Mouse (Mus musculus): ENCODE data around the gene Slbp. TPM values are rescaled to one million over a fixed set of nuclear protein-coding genes. Genes with fewer than 3 reads are reported as not detected.
A peak's percentile ranks its signal among the peaks of the same experiment; 100 is the strongest.

Gene Slbp
- total RNA-seq, 1 experiment from 2014 or later: 286 TPM

GRCm38 (mm10) chr5:33681611-33682388 is 29.4 kb upstream of the Slbp start:
- peak; percentile 88 for ATAC-seq (replicated peaks; ENCODE audit: low read depth, poor library complexity, severe bottlenecking)

DNA sequence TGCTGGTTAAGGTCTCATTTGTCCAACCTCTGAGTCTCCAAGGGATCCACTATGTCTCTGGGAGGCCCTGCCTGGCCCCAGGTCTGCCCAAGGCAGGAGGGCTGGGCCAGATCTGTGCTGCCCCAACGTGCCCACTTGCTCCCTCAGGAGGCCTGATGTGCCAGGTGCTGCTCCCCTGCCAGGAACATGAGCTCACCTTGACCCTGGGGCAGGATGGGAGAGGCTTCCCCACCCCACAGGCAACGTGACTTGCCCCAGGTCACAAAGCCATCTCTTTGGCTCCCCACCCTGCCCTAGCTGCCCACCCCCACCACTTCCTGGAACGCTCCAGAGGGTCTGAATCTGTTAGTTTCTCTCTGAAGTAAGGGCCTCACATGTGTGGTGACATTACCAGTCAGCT is 28.7 kb upstream of the Slbp start:
- no peak for ATAC-seq (replicated peaks; ENCODE audit: low read depth, poor library complexity, severe bottlenecking)

GRCm38 (mm10) chr5:33678244-33678643 is 25.9 kb upstream of the Slbp start:
- ATAC-seq (replicated peaks; ENCODE audit: low read depth, poor library complexity, severe bottlenecking): no peak

GRCm38 (mm10) chr5:33675964-33676363 is 23.6 kb upstream of the Slbp start:
- peak; percentile 61; the same call in 1 of the 2 replicates for ATAC-seq (replicated peaks; ENCODE audit: low read depth, poor library complexity, severe bottlenecking)

DNA sequence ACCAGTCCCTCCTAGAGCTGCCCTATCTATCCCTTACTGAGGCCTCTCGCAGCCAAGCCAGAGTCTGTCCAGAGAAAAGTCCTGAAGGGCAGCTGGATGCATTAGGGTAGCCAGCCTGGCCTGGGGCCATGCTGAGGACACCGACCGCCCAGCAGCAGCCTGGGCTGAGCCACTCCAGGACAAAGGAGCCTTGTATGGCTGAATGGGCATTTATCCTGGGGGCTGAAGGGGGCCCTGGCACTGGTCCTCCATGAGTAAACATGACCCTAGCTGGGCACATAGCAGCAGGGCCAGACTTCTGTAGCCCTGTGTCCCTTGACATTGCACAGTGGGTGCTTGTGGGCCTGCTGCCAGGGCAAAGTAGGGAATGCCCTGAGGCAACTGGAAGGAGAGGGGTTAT is 22.1 kb upstream of the Slbp start:
- ATAC-seq (replicated peaks; ENCODE audit: low read depth, poor library complexity, severe bottlenecking): no peak

GRCm38 (mm10) chr5:33671659-33672058 is 19.3 kb upstream of the Slbp start:
- ATAC-seq (replicated peaks; ENCODE audit: low read depth, poor library complexity, severe bottlenecking): peak; percentile 34; the same call in 1 of the 2 replicates

DNA sequence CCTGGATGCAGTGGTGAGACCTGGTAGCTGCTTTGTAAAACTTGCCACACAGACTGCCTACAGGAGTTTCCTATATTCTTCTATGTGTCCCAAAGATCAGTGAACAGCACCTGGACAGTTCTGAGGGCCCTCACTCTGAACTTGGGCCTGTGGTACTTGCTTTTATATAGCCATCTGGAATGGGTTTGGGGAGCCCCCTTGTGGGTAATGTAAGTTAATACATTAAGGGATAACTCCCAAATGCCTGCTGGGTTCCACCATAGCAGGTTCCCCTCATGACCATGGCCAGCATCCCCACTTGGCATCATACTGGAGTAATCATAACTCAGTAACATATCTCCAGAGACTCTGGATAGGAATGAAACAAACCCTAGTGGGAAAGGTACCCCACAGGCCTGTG is 15.8 kb upstream of the Slbp start:
- ATAC-seq (replicated peaks; ENCODE audit: low read depth, poor library complexity, severe bottlenecking): peak; percentile 69; the same call in 1 of the 2 replicates

GRCm38 (mm10) chr5:33658664-33659050 is 6.3 kb upstream of the Slbp start:
- 0 out of 2 replicates have a peak, but pooled peaks have one; percentile 0 for ATAC-seq (replicated peaks; ENCODE audit: low read depth, poor library complexity, severe bottlenecking)

DNA sequence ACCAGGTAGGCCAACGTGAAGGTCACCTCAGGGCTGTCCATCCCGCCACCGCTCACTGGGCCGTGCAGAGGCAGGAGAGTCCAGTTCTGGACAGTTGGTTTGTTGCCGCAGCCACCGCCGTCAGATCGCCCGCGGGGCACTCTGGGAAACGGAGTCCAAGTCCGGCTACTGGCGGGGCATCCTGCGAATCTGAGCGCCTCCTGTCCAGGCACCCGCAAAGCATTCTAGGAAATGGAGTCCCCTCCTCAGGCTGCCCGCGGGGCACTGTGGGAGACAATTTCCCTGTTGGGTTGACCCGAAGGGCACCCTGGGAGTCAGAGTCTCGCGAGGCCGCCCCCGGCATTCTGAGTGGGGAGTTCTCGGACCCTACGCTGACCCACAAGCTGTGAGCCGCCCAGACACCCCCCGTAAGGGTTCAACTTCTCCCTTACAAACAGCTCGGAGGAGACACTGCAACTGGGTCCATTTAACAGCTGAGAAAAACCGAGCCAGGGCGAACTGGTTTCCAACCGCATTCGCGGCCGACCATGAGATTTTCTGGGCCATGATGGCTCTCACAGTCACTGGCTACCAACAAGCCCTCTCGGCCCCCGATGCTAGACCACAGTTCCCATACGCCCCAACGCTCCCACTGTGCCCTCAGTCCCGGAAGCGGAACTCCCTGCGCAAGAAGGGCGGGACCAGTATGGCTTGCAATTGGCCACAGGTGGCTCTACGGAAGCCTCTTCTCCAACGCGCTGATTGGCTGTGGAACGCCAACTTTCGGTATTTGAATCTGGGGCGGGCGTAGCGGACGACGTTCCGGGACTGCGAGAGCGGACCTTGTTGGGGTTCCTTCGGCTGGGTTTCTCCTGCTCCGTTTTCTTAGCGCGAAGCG is 5.7 kb upstream of the Slbp start, which contains the start of the genes Tacc3 and Tmem129:
TSS of gene Tacc3 (plus strand) at position 342 of the 877 bp plus-strand sequence.
TSS of gene Tmem129 (minus strand) at position 630 of the 877 bp plus-strand sequence.
- peak; percentile 88 for ATAC-seq (replicated peaks; ENCODE audit: low read depth, poor library complexity, severe bottlenecking)

DNA sequence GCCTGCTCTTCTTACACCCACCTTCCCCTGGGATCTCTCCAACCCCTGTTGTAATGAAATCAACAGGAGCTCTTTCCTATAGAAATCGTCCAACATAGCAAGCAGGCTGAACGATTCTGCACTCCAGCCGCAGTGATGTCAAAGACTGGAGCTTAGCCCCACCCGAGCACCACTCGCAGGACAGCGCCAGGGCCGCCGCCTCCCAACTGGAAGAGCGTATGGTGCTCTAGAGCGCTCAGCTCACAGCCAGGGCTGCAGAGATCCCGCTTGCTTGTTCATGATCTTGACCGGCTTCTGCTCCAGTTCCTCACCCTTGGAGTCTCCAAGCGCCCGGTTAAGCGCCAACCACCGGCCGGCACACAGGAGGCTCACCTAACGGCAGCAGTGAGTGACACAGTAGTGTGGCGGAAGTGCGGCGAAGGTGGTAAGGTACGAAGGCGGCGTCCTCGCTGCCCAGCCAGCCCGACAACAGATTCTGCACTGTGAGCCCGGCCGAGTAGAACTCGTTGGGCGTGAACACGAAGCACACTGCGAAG is 4.9 kb upstream of the Slbp start:
- peak; percentile 39 for ATAC-seq (replicated peaks; ENCODE audit: low read depth, poor library complexity, severe bottlenecking)

DNA sequence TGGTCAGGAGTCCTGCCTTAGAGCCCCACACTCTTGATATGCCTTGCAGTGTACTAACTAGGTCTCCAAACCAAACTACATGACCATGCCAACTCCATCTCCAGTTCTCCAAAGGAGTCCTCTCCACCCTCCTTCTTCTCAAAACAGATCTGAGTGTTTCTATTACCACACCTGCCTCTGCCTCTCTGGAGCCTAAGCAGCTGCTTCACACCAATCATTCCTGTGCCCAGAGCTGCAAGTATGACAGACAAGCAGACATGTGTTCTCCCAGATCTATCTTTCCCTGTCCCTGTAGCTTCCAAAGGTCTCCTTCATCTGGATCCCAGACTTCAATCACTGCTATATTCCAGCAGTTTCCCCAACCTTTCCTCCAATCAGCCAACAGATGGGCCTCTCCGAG is 4.4 kb upstream of the Slbp start:
- no peak for ATAC-seq (replicated peaks; ENCODE audit: low read depth, poor library complexity, severe bottlenecking)

GRCm38 (mm10) chr5:33655251-33655840 is 3.0 kb upstream of the Slbp start:
- no peak for ATAC-seq (replicated peaks; ENCODE audit: low read depth, poor library complexity, severe bottlenecking)

DNA sequence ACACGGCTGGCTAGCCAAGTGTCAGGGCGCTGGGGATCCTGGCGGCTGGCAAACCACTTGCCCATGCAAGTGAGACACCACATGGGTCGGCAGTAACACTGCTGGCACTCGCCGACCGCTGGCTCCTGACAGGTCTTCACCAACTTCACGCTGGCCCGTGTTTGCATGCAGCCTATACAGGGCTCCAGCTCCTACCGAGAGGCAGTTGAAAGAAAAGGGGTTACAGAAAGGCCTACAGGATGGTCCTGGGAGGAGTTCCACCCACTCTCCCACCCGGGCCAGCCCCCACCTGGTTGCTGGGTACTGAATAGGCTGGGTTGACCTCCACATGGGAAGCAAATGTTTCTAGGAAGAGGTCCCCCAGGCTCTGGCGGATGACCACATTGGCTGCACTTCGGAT is 2.0 kb upstream of the Slbp start:
- ATAC-seq (replicated peaks; ENCODE audit: low read depth, poor library complexity, severe bottlenecking): no peak

- ATAC-seq (replicated peaks; ENCODE audit: low read depth, poor library complexity, severe bottlenecking): 0 out of 2 replicates have a peak, but pooled peaks have one; percentile 0
These were observed 404 bp upstream of the Slbp start for GRCm38 (mm10) chr5:33652783-33653173.

DNA sequence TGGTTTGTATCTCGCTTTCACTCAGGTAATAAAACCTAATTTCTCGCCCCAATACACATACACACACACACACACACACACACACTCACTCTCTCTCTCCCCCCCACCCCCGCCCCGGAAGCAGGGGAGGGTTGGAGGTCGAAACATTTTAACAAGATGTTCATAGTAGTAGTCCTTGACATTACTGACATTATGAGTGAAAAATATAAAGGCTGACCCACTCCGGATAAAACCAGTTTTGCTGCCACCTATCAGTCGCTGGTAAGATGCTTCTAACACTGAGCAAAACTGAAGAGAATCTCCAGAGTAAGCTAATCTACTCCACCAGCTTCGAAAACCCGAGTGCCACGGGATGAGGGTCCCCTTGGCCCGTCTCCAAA is 843 bp downstream of the Slbp start:
- no peak for ATAC-seq (replicated peaks; ENCODE audit: low read depth, poor library complexity, severe bottlenecking)

DNA sequence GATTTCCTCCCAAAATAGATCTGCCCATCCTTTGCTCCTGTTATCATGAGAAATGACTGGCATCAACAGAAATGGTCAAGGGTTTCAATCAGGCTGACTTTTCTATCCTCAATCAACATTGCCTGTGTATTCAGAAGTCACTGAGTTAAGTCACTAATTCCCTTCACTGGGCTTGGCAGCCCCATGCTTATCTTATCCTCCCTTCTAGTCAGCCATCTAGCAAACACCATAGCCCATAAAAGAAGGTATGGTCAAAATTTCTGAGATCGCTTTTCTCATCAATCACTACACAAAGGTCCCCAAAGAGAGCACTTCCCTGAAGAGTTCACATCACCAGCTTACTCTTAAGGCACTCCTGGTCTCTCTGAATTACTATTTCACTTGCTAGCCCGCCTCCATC is 1.4 kb downstream of the Slbp start:
- ATAC-seq (replicated peaks; ENCODE audit: low read depth, poor library complexity, severe bottlenecking): no peak

DNA sequence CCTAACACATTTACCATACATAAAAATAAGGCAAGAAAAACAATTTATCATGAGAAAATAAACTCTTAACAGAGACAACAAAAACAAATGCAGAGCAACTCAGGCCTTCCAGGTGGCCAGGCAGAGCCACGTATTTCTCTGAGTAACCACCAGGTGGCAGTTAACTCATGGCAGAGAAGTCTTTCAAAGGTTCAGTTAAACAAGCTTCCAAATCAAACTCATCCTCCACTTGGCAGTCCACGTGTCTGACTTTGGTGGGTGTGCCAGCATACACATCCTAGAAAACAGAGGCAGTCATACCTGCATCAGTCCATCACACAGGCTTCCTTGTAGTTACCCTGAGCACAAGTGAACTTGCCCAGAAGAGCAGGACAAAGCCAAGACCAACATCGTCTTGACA is 11.7 kb downstream of the Slbp start:
- peak; percentile 80 for ATAC-seq (replicated peaks; ENCODE audit: low read depth, poor library complexity, severe bottlenecking)

DNA sequence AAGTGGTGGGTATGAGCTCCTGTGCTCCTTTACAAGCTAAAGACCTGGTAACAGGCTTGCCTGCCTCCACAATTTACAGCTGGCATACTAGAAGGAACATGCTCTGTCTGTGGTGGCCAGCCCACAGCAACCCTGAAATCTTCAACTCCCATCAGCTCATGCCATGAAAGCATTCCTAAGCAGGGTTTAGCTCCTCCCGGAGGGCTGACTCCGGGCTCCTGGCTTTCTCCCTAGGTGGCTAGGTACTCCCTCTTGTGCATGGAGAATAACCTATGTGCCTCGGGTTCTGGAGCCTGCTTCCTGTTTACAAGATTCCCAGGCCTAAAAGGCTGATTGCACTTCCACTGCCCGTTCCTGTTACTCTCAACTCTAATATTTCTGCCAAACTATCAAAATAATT is 13.5 kb downstream of the Slbp start:
- ATAC-seq (replicated peaks; ENCODE audit: low read depth, poor library complexity, severe bottlenecking): no peak

DNA sequence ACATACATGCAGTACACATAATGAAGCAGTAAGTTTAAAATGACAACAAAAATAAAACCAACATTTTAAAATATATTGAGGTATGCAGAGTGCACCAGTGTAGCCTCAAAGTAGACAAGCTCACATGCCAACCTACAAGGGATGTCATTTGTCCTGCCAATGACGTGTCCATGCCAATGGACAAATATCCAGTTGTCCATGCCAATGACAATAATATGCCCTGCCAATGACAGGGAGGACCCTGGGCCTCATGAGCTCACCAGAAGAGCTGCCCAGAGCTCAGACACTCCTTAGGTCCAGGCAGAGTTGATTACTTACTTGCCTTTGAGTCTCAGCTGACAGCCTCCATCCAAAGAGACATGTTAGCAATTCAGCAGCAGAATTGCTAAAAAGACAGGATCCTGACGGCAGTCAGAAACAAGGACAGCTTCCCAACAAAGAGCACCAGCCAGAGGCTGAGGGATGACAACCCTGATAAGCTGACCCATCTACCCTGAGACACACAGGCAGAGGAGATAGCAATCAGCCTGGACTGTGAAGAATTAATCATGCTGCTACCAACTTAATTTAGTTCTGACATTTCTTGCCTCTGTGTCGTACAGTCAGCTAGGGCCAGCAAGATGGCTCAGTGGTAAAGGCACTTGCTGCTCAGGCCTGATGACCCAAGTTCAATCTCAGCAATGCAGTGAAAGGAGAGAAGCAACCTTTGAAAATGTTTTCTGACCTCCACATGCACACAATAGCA is 14.6 kb downstream of the Slbp start:
- ATAC-seq (replicated peaks; ENCODE audit: low read depth, poor library complexity, severe bottlenecking): no peak

DNA sequence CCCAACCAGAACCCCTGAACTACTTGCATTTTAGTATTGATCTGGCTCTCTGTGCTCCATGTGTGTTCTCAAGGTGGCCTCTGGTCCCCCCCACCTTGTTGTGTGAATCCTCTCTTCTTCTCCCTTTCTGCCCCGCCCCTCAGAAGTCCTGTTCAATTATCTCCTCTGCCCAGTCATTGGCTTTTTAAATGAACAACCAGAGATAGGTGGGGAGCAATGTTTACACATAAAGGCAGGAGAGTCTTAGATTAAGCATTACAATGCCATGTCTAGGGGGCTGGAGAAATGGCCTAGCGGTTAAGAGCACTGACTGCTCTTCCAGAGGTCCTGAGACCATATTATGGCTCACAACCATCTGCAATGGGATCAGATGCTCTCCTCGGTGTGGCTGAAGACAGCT is 17.0 kb downstream of the Slbp start:
- no peak for ATAC-seq (replicated peaks; ENCODE audit: low read depth, poor library complexity, severe bottlenecking)

All from common myeloid progenitor, adult 5-6 weeks (primary cell).